Mouse (Mus musculus): ENCODE results near the gene St6galnac1. TPM values are rescaled to one million over a fixed set of nuclear protein-coding genes. Genes with fewer than 3 reads are reported as not detected.
"Not testable (repeated sequence)": the region's sequence is repeated elsewhere in the genome, so short reads cannot be mapped to it uniquely, and the experiment has no call there.

The St6galnac1 gene
- polyA plus RNA-seq, 1 experiment from 2014 or later, result not detected

GRCm38 (mm10) chr11:116748692-116749091 lies 26.6 kb downstream of the St6galnac1 start:
- not testable (repeated sequence) for H3K9ac ChIP-seq (ENCODE audit: low read depth, low read length); H3K4me1 ChIP-seq (ENCODE audit: control insufficient read depth, insufficient read depth, low read length); H3K9me3 ChIP-seq (ENCODE audit: control insufficient read depth, low read length); H3K27me3 ChIP-seq (ENCODE audit: control insufficient read depth, insufficient read depth, low read length); H3K4me3 ChIP-seq (ENCODE audit: low read length); H3K27ac ChIP-seq (ENCODE audit: low read depth, low read length); H3K36me3 ChIP-seq (ENCODE audit: control insufficient read depth, insufficient read depth, low read length); ATAC-seq (ENCODE audit: low FRiP score, low TSS enrichment); H3K4me2 ChIP-seq (replicated peaks; ENCODE audit: low read depth, low read length)
- 78% methylated on average over 2 of the region's 2 CpGs for WGBS

GRCm38 (mm10) chr11:116746822-116747221 lies 28.5 kb downstream of the St6galnac1 start:
- H3K9ac ChIP-seq (ENCODE audit: low read depth, low read length); ATAC-seq (ENCODE audit: low FRiP score, low TSS enrichment); H3K4me1 ChIP-seq (ENCODE audit: control insufficient read depth, insufficient read depth, low read length); H3K27ac ChIP-seq (ENCODE audit: low read depth, low read length); H3K36me3 ChIP-seq (ENCODE audit: control insufficient read depth, insufficient read depth, low read length); H3K4me2 ChIP-seq (replicated peaks; ENCODE audit: low read depth, low read length); H3K4me3 ChIP-seq (ENCODE audit: low read length); H3K9me3 ChIP-seq (ENCODE audit: control insufficient read depth, low read length); H3K27me3 ChIP-seq (ENCODE audit: control insufficient read depth, insufficient read depth, low read length): not testable (repeated sequence)
- 89% methylated on average over 3 of the region's 3 CpGs for WGBS

- not testable (repeated sequence) for ATAC-seq (ENCODE audit: low FRiP score, low TSS enrichment); H3K9me3 ChIP-seq (ENCODE audit: control insufficient read depth, low read length); H3K4me2 ChIP-seq (replicated peaks; ENCODE audit: low read depth, low read length); H3K9ac ChIP-seq (ENCODE audit: low read depth, low read length); H3K4me1 ChIP-seq (ENCODE audit: control insufficient read depth, insufficient read depth, low read length); H3K27me3 ChIP-seq (ENCODE audit: control insufficient read depth, insufficient read depth, low read length); H3K36me3 ChIP-seq (ENCODE audit: control insufficient read depth, insufficient read depth, low read length); H3K27ac ChIP-seq (ENCODE audit: low read depth, low read length); H3K4me3 ChIP-seq (ENCODE audit: low read length)
- 73% methylated on average over 2 of the region's 2 CpGs for WGBS
Measured at GRCm38 (mm10) chr11:116745457-116745856, 29.9 kb downstream of the St6galnac1 start.

DNA sequence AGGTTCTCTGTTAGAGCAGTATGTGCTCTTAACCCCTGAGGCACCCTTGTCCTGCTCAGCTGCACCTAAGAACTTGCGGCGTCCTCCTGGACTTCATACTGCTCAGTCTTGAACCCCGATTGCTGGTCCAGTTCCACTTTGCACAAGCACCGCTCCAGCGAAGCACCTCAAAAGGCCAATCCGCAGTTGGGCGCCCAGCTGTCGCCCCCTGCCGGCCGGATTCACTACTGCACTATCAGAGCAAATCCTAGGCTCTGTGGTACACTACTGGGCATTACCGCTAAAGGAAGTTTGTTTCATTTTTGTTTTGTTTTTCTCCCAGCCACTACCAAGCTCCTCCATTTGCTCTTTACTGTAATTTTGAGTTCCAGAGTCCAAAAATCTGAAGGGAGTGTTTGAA lies 36.9 kb downstream of the St6galnac1 start:
- Histone ChIP-seq H3K27ac (ENCODE audit: low read depth, low read length) (no peak overlapping the region), H3K4me2 (replicated peaks; ENCODE audit: low read depth, low read length) (no peak overlapping the region), H3K36me3 (ENCODE audit: control insufficient read depth, insufficient read depth, low read length) (no peaks in the 10 kb centered on the region), H3K27me3 (ENCODE audit: control insufficient read depth, insufficient read depth, low read length) (no peaks in the 10 kb centered on the region), H3K9ac (ENCODE audit: low read depth, low read length) (no peak overlapping the region), H3K4me1 (ENCODE audit: control insufficient read depth, insufficient read depth, low read length) (no peaks in the 10 kb centered on the region), H3K4me3 (ENCODE audit: low read length) (no peak overlapping the region), H3K9me3 (ENCODE audit: control insufficient read depth, low read length) (no peaks in the 10 kb centered on the region)
- ATAC-seq (ENCODE audit: low FRiP score, low TSS enrichment), result no peak
- 48% methylated on average over 11 of the region's 11 CpGs for WGBS

- H3K4me2 ChIP-seq (replicated peaks; ENCODE audit: low read depth, low read length), result no peak overlapping the region
- H3K9ac ChIP-seq (ENCODE audit: low read depth, low read length), result no peak overlapping the region
- ATAC-seq (ENCODE audit: low FRiP score, low TSS enrichment), result no peak
- no peaks in the 10 kb centered on the region for H3K9me3 ChIP-seq (ENCODE audit: control insufficient read depth, low read length)
- H3K4me3 ChIP-seq (ENCODE audit: low read length), result no peak overlapping the region
- H3K36me3 ChIP-seq (ENCODE audit: control insufficient read depth, insufficient read depth, low read length), result no peaks in the 10 kb centered on the region
- no peaks in the 10 kb centered on the region for H3K27me3 ChIP-seq (ENCODE audit: control insufficient read depth, insufficient read depth, low read length)
- H3K27ac ChIP-seq (ENCODE audit: low read depth, low read length), result no peak overlapping the region
- H3K4me1 ChIP-seq (ENCODE audit: control insufficient read depth, insufficient read depth, low read length), result no peaks in the 10 kb centered on the region
- WGBS, result 68% methylated on average over 4 of the region's 4 CpGs
Measured at GRCm38 (mm10) chr11:116732536-116732935, 42.8 kb downstream of the St6galnac1 start.

DNA sequence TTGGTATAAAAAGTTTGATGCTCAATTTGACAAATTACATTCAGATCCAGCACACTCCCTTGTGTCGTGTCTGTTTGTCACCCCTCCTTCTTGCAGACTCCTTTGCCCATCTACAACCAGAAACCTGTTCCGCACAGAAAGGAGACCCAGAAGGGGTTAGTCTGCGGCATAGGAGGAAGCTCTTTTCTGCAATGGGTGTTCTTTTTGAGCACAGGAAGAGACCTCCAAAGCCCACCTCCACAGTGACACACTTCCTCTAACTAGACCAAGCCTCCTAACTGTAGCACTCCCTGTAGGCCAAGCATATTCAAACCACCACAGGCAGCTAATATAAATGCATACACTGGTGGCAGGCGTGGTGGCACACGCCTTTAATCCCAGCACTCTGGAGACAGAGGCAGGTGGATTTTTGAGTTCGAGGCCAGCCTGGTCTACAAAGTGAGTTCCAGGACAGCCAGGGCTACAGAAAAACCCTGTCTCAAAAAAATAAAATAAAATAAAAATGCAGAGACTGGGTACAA lies 44.2 kb downstream of the St6galnac1 start:
- H3K9me3 ChIP-seq (ENCODE audit: control insufficient read depth, low read length); ATAC-seq (ENCODE audit: low FRiP score, low TSS enrichment); H3K4me3 ChIP-seq (ENCODE audit: low read length); H3K27ac ChIP-seq (ENCODE audit: low read depth, low read length); H3K36me3 ChIP-seq (ENCODE audit: control insufficient read depth, insufficient read depth, low read length); H3K4me2 ChIP-seq (replicated peaks; ENCODE audit: low read depth, low read length); H3K9ac ChIP-seq (ENCODE audit: low read depth, low read length); H3K27me3 ChIP-seq (ENCODE audit: control insufficient read depth, insufficient read depth, low read length); H3K4me1 ChIP-seq (ENCODE audit: control insufficient read depth, insufficient read depth, low read length): not testable (repeated sequence)
- WGBS, result 97% methylated on average over 6 of the region's 6 CpGs

GRCm38 (mm10) chr11:116729276-116730008 lies 45.9 kb downstream of the St6galnac1 start:
- H3K27ac ChIP-seq (ENCODE audit: low read depth, low read length), result no peak overlapping the region
- no peak overlapping the region for H3K4me3 ChIP-seq (ENCODE audit: low read length)
- H3K4me2 ChIP-seq (replicated peaks; ENCODE audit: low read depth, low read length), result no peak overlapping the region
- H3K27me3 ChIP-seq (ENCODE audit: control insufficient read depth, insufficient read depth, low read length), result no peaks in the 10 kb centered on the region
- WGBS, result 63% methylated on average over 9 of the region's 9 CpGs
- H3K36me3 ChIP-seq (ENCODE audit: control insufficient read depth, insufficient read depth, low read length), result no peaks in the 10 kb centered on the region
- H3K9ac ChIP-seq (ENCODE audit: low read depth, low read length), result no peak overlapping the region
- H3K9me3 ChIP-seq (ENCODE audit: control insufficient read depth, low read length), result no peaks in the 10 kb centered on the region
- H3K4me1 ChIP-seq (ENCODE audit: control insufficient read depth, insufficient read depth, low read length), result peaks cover 3% of the 10 kb centered on the region; the same call in 1 of the 2 replicates
- no peak for ATAC-seq (ENCODE audit: low FRiP score, low TSS enrichment)

- no peak overlapping the region for H3K9ac ChIP-seq (ENCODE audit: low read depth, low read length)
- WGBS, result 80% methylated on average over 3 of the region's 3 CpGs
- H3K27me3 ChIP-seq (ENCODE audit: control insufficient read depth, insufficient read depth, low read length), result no peaks in the 10 kb centered on the region
- no peaks in the 10 kb centered on the region for H3K9me3 ChIP-seq (ENCODE audit: control insufficient read depth, low read length)
- H3K4me2 ChIP-seq (replicated peaks; ENCODE audit: low read depth, low read length), result no peak overlapping the region
- H3K27ac ChIP-seq (ENCODE audit: low read depth, low read length), result no peak overlapping the region
- no peaks in the 10 kb centered on the region for H3K36me3 ChIP-seq (ENCODE audit: control insufficient read depth, insufficient read depth, low read length)
- peaks cover 3% of the 10 kb centered on the region; the same call in 1 of the 2 replicates for H3K4me1 ChIP-seq (ENCODE audit: control insufficient read depth, insufficient read depth, low read length)
- no peak overlapping the region for H3K4me3 ChIP-seq (ENCODE audit: low read length)
- ATAC-seq (ENCODE audit: low FRiP score, low TSS enrichment), result no peak
Measured at GRCm38 (mm10) chr11:116726156-116726555, 49.2 kb downstream of the St6galnac1 start.

Measured in kidney, embryonic 14.5 days (tissue).